Mouse (Mus musculus) heart, embryonic 12.5 days (tissue): ENCODE results near the gene Siah3. TPM values are rescaled to one million over a fixed set of nuclear protein-coding genes. Genes with fewer than 3 reads are reported as not detected.

ENCODE experiments used
- ATAC-seq: fragments of 200-750 bp; cut with Nextera tagmentation; 2 replicates; pipeline ENCODE4 v1.8.0; 2017; ENCODE audit warnings: moderate TSS enrichment, moderate library complexity; ENCODE audit not compliant: insufficient number of reproducible peaks, low FRiP score
- H3K27ac ChIP-seq: fragments of 300-500 bp; sonication (generic); 2 replicates; pipeline ENCODE4 v1.5.1; 2016; ENCODE audit warnings: mild to moderate bottlenecking, moderate library complexity; ENCODE audit not compliant: poor library complexity, severe bottlenecking
- H3K27me3 ChIP-seq: fragments of 300-500 bp; sonication (generic); replicated peaks from 2 replicates; pipeline ENCODE4 v1.6.1; 2016; ENCODE audit warnings: mild to moderate bottlenecking, moderate library complexity
- H3K36me3 ChIP-seq: fragments of 300-500 bp; sonication (generic); 2 replicates; pipeline ENCODE4 v1.6.1; 2016; ENCODE audit warnings: mild to moderate bottlenecking, moderate library complexity
- H3K4me1 ChIP-seq: fragments of 300-500 bp; sonication (generic); replicated peaks from 2 replicates; pipeline ENCODE4 v1.6.1; 2016; ENCODE audit warnings: mild to moderate bottlenecking
- H3K4me2 ChIP-seq: fragments of 300-500 bp; sonication (generic); 2 replicates; pipeline ENCODE4 v1.6.1; 2016; ENCODE audit warnings: mild to moderate bottlenecking, moderate library complexity
- H3K4me3 ChIP-seq: fragments of 300-500 bp; sonication (generic); 2 replicates; pipeline ENCODE4 v1.5.1; 2016; ENCODE audit warnings: mild to moderate bottlenecking
- H3K9ac ChIP-seq: fragments of 300-500 bp; sonication (generic); 2 replicates; pipeline ENCODE4 v1.6.1; 2016; ENCODE audit warnings: mild to moderate bottlenecking, moderate library complexity
- H3K9me3 ChIP-seq: fragments of 300-500 bp; sonication (generic); replicated peaks from 2 replicates; pipeline ENCODE4 v1.6.1; 2016; ENCODE audit warnings: mild to moderate bottlenecking, moderate library complexity
- WGBS: fragments of 180-500 bp; shearing (Covaris S2); methylation state at CpG from one replicate; pipeline ENCODE4 v1.1.7; 2016; 5-methylcytosine and 5-hydroxymethylcytosine counted together
- polyA plus RNA-seq: library from polyadenylated mRNA; unstranded; fragments of >200 nt; fragmentation: Nextera tagmentation; extraction: Ambion mirVana; gene quantifications from 2 replicates; pipeline ENCODE4 v1.2.1, GENCODE M21; 2016

Siah3 gene
- polyA plus RNA-seq, 1 experiment from 2014 or later: not detected

DNA sequence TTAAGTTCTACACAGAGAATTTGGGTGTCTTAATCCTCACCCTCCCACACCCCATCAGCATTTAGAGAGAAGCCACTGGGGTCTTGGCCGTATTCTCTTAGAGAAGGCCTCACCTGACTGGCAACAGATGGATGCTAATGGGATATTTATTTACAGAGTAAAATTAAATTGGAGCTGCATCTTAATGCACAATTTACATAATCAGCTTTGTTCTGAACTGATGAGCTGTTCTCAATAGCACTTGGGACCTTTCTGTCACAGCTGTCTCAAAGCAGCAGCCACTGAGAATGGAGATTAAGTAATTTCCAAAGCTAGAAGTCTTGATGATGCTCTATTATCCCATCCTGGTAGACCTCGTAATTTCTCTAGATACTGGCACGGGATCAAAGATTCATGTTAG, 110.5 kb downstream of the Siah3 start:
- no peak overlapping the region for H3K27ac ChIP-seq
- ATAC-seq: no peak
- H3K27me3 ChIP-seq: 0 out of 2 replicates have a peak, but pooled peaks cover 10% of the 10 kb centered on the region
- peaks cover 14% of the 10 kb centered on the region for H3K4me1 ChIP-seq
- H3K36me3 ChIP-seq: no peaks in the 10 kb centered on the region
- H3K9ac ChIP-seq: no peak overlapping the region
- H3K9me3 ChIP-seq: no peaks in the 10 kb centered on the region
- 83% methylated on average over 3 of the region's 3 CpGs for WGBS
- no peak overlapping the region for H3K4me3 ChIP-seq
- no peak overlapping the region for H3K4me2 ChIP-seq

DNA sequence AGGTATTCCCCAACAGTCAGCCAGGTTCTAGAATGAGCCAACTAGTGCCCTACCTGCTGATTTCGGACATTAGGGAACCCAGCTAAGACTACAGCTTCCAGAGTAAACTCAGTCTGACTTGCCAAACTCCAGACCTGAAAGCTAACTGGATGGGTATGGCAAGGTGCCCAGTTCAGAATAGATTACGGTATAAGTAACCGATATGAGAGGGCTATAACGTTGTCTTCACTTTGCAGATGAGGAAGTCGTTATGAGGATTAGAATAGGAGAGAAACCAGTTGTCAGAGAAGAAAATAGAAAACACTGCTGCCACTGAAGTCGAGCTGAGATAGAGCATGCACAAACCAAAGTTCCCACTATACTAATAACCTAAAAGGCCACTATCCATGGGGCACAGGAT, 123.2 kb downstream of the Siah3 start:
- WGBS: 64% methylated on average over 6 of the region's 6 CpGs
- H3K27me3 ChIP-seq: no peaks in the 10 kb centered on the region
- H3K4me2 ChIP-seq: no peak overlapping the region
- ATAC-seq: no peak
- no peaks in the 10 kb centered on the region for H3K36me3 ChIP-seq
- no peaks in the 10 kb centered on the region for H3K4me1 ChIP-seq
- H3K27ac ChIP-seq: no peak overlapping the region
- H3K9ac ChIP-seq: no peak overlapping the region
- no peak overlapping the region for H3K4me3 ChIP-seq
- no peaks in the 10 kb centered on the region; the same call in 1 of the 2 replicates for H3K9me3 ChIP-seq

Other genes with a start within 250 kb of the Siah3 start
- gene Cpb2, start 213.7 kb upstream of the Siah3 start, polyA plus RNA-seq: 0.15 and 0.87 TPM in 2 replicates
- gene Zc3h13, start 171.6 kb upstream of the Siah3 start, polyA plus RNA-seq: 22.8 and 24.2 TPM in 2 replicates
- not detected in 2 replicates for gene Spert, start 137.1 kb downstream of the Siah3 start, polyA plus RNA-seq
- not detected in 2 replicates for gene Erich6b, start 186.3 kb downstream of the Siah3 start, polyA plus RNA-seq